Mouse (Mus musculus) embryonic facial prominence, embryonic 10.5 days (tissue): ENCODE data around the gene Cplane1. TPM values are rescaled to one million over a fixed set of nuclear protein-coding genes. Genes with fewer than 3 reads are reported as not detected.
"Not testable (repeated sequence)": the region's sequence is repeated elsewhere in the genome, so short reads cannot be mapped to it uniquely, and the experiment has no call there.

ENCODE experiments used
- DNase-seq: peaks from one replicate; pipeline ENCODE4 v3.0.0-alpha.2; 2017; ENCODE audit warnings: low spot score
- H3K27ac ChIP-seq: fragments of 300-500 bp; sonication (generic); replicated peaks from 2 replicates; pipeline ENCODE4 v1.5.1; 2016; ENCODE audit warnings: mild to moderate bottlenecking
- H3K27me3 ChIP-seq: fragments of 300-500 bp; sonication (generic); replicated peaks from 2 replicates; pipeline ENCODE4 v1.6.1; 2016; ENCODE audit warnings: low read depth, mild to moderate bottlenecking; ENCODE audit not compliant: poor library complexity, severe bottlenecking
- H3K36me3 ChIP-seq: fragments of 300-500 bp; sonication (generic); replicated peaks from 2 replicates; pipeline ENCODE4 v1.6.1; 2016; ENCODE audit warnings: mild to moderate bottlenecking, moderate library complexity
- H3K4me1 ChIP-seq: fragments of 300-500 bp; sonication (generic); 2 replicates; pipeline ENCODE4 v1.6.1; 2016
- H3K4me3 ChIP-seq: fragments of 300-500 bp; sonication (generic); 2 replicates; pipeline ENCODE4 v1.5.1; 2016; ENCODE audit warnings: mild to moderate bottlenecking, moderate library complexity
- H3K9me3 ChIP-seq: fragments of 300-500 bp; sonication (generic); 2 replicates; pipeline ENCODE4 v1.6.1; 2016; ENCODE audit warnings: mild to moderate bottlenecking
- WGBS: fragments of 180-500 bp; shearing (Covaris S2); methylation state at CpG from one replicate; pipeline ENCODE4 v1.1.7; 2016; 5-methylcytosine and 5-hydroxymethylcytosine counted together
- polyA plus RNA-seq: library from polyadenylated mRNA; unstranded; fragments of >200 nt; fragmentation: Nextera tagmentation; extraction: Ambion mirVana; gene quantifications from 2 replicates; pipeline ENCODE4 v1.2.1, GENCODE M21; 2016

Cplane1 gene
- polyA plus RNA-seq, 1 experiment from 2014 or later, result 11.3 TPM

GRCm38 (mm10) chr15:8265946-8266345 lies 97.0 kb downstream of the Cplane1 start:
- 94% methylated on average over 3 of the region's 3 CpGs for WGBS
- peaks cover 94% of the 10 kb centered on the region for H3K36me3 ChIP-seq
- no peak for DNase-seq

GRCm38 (mm10) chr15:8267211-8267610 lies 98.3 kb downstream of the Cplane1 start:
- peaks cover 94% of the 10 kb centered on the region for H3K36me3 ChIP-seq
- H3K9me3 ChIP-seq, result no peaks in the 10 kb centered on the region
- no peaks in the 10 kb centered on the region for H3K4me1 ChIP-seq
- DNase-seq, result no peak
- H3K4me3 ChIP-seq, result no peak overlapping the region
- H3K27me3 ChIP-seq, result no peaks in the 10 kb centered on the region
- WGBS, result 94% methylated on average over 3 of the region's 3 CpGs
- no peak overlapping the region for H3K27ac ChIP-seq

More at GRCm38 (mm10) chr15:8265946-8266345, 97.0 kb downstream of the Cplane1 start:
- H3K4me3 ChIP-seq, result no peak overlapping the region
- no peak overlapping the region for H3K27ac ChIP-seq
- H3K27me3 ChIP-seq, result no peaks in the 10 kb centered on the region
- H3K4me1 ChIP-seq, result no peaks in the 10 kb centered on the region
- no peaks in the 10 kb centered on the region for H3K9me3 ChIP-seq

DNA sequence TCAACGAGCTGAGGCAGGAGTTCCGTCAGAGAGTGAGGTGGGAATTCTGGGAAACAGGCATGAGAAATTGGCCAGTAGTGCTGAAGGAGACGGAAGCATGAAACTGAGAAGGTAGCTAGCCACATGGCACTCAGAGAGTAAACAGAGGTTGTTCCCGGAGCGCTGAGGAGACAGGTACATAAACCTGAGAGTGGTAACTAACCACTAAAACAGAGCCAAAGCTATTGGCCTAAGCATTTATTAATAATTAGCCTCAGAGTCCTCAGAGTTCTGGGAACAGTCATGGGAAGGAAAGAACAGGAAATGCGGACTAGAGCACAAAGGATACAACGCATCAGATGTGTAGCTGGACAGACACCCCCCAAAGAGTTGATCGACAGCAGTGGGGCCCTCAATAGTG lies 99.3 kb downstream of the Cplane1 start:
- Histone ChIP-seq H3K27me3 (no peaks in the 10 kb centered on the region), H3K9me3 (no peaks in the 10 kb centered on the region), H3K27ac (no peak overlapping the region), H3K36me3 (peaks cover 94% of the 10 kb centered on the region), H3K4me3 (no peak overlapping the region), H3K4me1 (no peaks in the 10 kb centered on the region)
- no peak for DNase-seq
- 93% methylated on average over 8 of the region's 8 CpGs for WGBS

GRCm38 (mm10) chr15:8271952-8272351 lies 103.0 kb downstream of the Cplane1 start:
- WGBS, result 92% methylated on average over 8 of the region's 8 CpGs
- no peak overlapping the region for H3K4me3 ChIP-seq
- DNase-seq, result no peak
- peaks cover 81% of the 10 kb centered on the region for H3K36me3 ChIP-seq
- H3K4me1 ChIP-seq, result no peaks in the 10 kb centered on the region
- H3K9me3 ChIP-seq, result 0 out of 2 replicates have a peak, but pooled peaks cover 3% of the 10 kb centered on the region
- H3K27me3 ChIP-seq, result no peaks in the 10 kb centered on the region
- H3K27ac ChIP-seq, result no peak overlapping the region

DNA sequence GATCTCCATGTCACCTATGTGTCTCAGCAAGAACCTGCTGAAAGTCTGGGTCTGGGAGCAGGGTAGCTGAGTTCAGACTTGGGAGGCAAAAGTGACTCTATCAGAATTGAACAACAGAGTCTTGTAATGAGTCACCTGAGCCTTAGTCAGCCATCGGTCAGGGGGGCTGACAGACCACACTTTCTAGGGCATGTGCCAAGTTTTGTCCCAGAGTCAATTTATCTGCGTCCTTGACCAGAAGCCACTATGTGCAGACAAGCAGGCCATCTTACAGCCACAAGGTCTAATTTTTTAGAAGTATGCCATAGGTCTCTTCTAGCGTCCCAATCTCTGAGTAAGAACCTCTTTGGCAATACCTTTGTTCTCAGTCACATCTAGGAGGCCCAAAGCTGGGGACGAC lies 109.0 kb downstream of the Cplane1 start:
- DNase-seq, result not testable (repeated sequence)
- WGBS, result 95% methylated on average over 4 of the region's 4 CpGs
- peaks cover 24% of the 10 kb centered on the region for H3K36me3 ChIP-seq

DNA sequence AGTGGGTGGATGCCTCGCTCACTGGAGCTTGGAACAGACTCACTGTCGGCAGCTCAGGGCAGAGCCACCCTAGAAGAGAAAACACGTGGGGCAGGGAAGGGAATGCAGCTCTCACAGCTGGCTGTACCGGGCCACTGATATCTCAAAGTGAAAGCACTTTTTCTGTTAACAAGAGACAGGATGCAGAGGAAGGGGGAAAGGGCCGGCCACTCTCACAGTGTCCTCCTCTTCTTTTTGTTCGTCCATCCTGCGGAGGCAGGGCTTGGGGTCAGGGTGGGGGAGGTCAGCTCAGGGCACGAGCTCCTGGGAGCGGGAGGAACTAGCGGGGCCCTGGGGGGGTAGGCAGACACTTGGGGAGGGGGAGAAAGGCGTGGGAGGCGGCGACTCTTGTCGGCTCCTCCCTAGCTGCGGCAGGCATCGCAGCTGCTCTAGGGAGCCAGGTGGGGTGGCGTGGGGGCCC lies 110.4 kb downstream of the Cplane1 start:
- Histone ChIP-seq H3K4me3 (peak overlapping the region; percentile 54), H3K27me3 (no peaks in the 10 kb centered on the region), H3K9me3 (0 out of 2 replicates have a peak, but pooled peaks cover 3% of the 10 kb centered on the region), H3K4me1 (peaks cover 9% of the 10 kb centered on the region), H3K27ac (peak overlapping the region; percentile 72), H3K36me3 (peaks cover 13% of the 10 kb centered on the region; the same call in 1 of the 2 replicates)
- 40% methylated on average over 17 of the region's 17 CpGs for WGBS
- DNase-seq, result peak; percentile 49

More for the DNA sequence above, 109.0 kb downstream of the Cplane1 start:
- H3K9me3 ChIP-seq, H3K4me1 ChIP-seq, H3K27ac ChIP-seq, H3K27me3 ChIP-seq, H3K4me3 ChIP-seq: not testable (repeated sequence)

GRCm38 (mm10) chr15:8279929-8280610 lies 111.2 kb downstream of the Cplane1 start:
- DNase-seq, result peak; percentile 32
- Histone ChIP-seq H3K9me3 (0 out of 2 replicates have a peak, but pooled peaks cover 3% of the 10 kb centered on the region), H3K27ac (peak overlapping the region; percentile 36; the same call in 1 of the 2 replicates), H3K4me3 (peak overlapping the region; percentile 54), H3K27me3 (no peaks in the 10 kb centered on the region), H3K4me1 (peaks cover 9% of the 10 kb centered on the region), H3K36me3 (peaks cover 6% of the 10 kb centered on the region; the same call in 1 of the 2 replicates)
- 79% methylated on average over 20 of the region's 20 CpGs for WGBS

- peaks cover 9% of the 10 kb centered on the region for H3K4me1 ChIP-seq
- no peak overlapping the region for H3K4me3 ChIP-seq
- no peaks in the 10 kb centered on the region for H3K27me3 ChIP-seq
- H3K27ac ChIP-seq, result no peak overlapping the region
- WGBS, result 85% methylated on average over 7 of the region's 7 CpGs
- H3K9me3 ChIP-seq, result no peaks in the 10 kb centered on the region
- no peak for DNase-seq
- no peaks in the 10 kb centered on the region for H3K36me3 ChIP-seq
Measured at GRCm38 (mm10) chr15:8281701-8282100, 112.8 kb downstream of the Cplane1 start.

DNA sequence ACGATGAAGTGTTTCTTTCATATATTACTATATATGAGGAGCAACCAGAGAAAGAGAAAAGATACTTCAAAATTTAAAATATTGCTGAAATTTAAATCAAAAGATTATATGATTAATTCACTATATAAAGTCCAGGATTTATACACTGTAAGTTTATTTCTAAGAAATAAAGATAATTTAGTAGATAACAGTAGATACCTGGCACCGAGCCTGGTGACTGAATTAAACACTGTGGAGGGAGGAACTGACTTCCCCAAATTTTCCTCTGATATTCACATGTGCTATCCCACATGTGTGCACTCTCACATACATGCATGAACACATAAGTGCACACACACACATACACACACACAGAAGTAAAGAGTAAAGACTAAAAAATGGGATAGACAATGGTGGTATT lies 113.2 kb downstream of the Cplane1 start:
- H3K27ac ChIP-seq, result no peak overlapping the region
- DNase-seq, result no peak
- no peak overlapping the region for H3K4me3 ChIP-seq
- no peaks in the 10 kb centered on the region for H3K27me3 ChIP-seq
- H3K4me1 ChIP-seq, result peaks cover 9% of the 10 kb centered on the region
- no peaks in the 10 kb centered on the region for H3K9me3 ChIP-seq
- WGBS, result 96% methylated on average over 2 of the region's 2 CpGs
- no peaks in the 10 kb centered on the region for H3K36me3 ChIP-seq

GRCm38 (mm10) chr15:8291251-8291650 lies 122.3 kb downstream of the Cplane1 start:
- no peaks in the 10 kb centered on the region for H3K27me3 ChIP-seq
- H3K36me3 ChIP-seq, result peaks cover 65% of the 10 kb centered on the region
- DNase-seq, result no peak
- no peaks in the 10 kb centered on the region for H3K9me3 ChIP-seq
- no peaks in the 10 kb centered on the region for H3K4me1 ChIP-seq
- WGBS, result 95% methylated on average over 14 of the region's 14 CpGs
- H3K4me3 ChIP-seq, result no peak overlapping the region
- H3K27ac ChIP-seq, result no peak overlapping the region

- no peaks in the 10 kb centered on the region for H3K9me3 ChIP-seq
- peaks cover 94% of the 10 kb centered on the region for H3K36me3 ChIP-seq
- H3K4me1 ChIP-seq, result no peaks in the 10 kb centered on the region
- WGBS, result 97% methylated on average over 6 of the region's 6 CpGs
- H3K27ac ChIP-seq, result no peak overlapping the region
- no peak overlapping the region for H3K4me3 ChIP-seq
- no peak for DNase-seq
- H3K27me3 ChIP-seq, result no peaks in the 10 kb centered on the region
Measured at GRCm38 (mm10) chr15:8294150-8294549, 125.2 kb downstream of the Cplane1 start.

DNA sequence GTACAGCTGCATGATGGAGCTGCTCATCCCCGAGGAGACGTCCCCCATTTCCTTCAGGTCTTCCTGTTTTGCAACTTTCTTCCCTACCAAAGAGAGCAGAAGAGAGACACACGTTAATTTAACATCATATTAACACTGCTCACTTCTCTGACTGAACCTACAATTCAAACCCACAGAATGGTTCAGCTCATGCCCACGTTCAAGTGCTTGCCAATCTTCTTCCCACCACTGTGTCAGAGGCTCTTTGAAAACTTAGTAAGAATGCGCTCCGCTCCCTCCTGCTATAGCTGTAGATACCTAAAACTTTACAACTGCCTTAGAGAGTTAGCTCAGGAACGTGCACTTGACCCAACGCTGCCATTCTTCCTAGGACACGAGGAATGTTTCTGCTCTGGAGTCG lies 134.0 kb downstream of the Cplane1 start:
- no peak for DNase-seq
- H3K36me3 ChIP-seq, result peaks cover 99% of the 10 kb centered on the region
- 92% methylated on average over 10 of the region's 10 CpGs for WGBS

GRCm38 (mm10) chr15:8305474-8305873 lies 136.6 kb downstream of the Cplane1 start:
- Histone ChIP-seq H3K4me3 (no peak overlapping the region), H3K9me3 (no peaks in the 10 kb centered on the region), H3K27me3 (no peaks in the 10 kb centered on the region), H3K36me3 (peaks cover 98% of the 10 kb centered on the region), H3K27ac (no peak overlapping the region), H3K4me1 (no peaks in the 10 kb centered on the region)
- no peak for DNase-seq
- WGBS, result 95% methylated on average over 1 of the region's 1 CpGs

More for the DNA sequence above, 134.0 kb downstream of the Cplane1 start:
- Histone ChIP-seq H3K27me3 (no peaks in the 10 kb centered on the region), H3K27ac (no peak overlapping the region), H3K9me3 (no peaks in the 10 kb centered on the region), H3K4me3 (no peak overlapping the region), H3K4me1 (no peaks in the 10 kb centered on the region)
